Mouse (Mus musculus): Measurements from ENCODE around the gene Prkag2.

Prkag2 gene

GRCm38 (mm10) chr5:25001391-25001794 lies 99.0 kb downstream of the Prkag2 start:
- peak; percentile 51 to 55 for DNase-seq (ENCODE audit: low read depth in 1 of 2, low spot score in 2 of 2)

GRCm38 (mm10) chr5:24999351-24999750 lies 101.1 kb downstream of the Prkag2 start:
- DNase-seq (ENCODE audit: low read depth in 1 of 2, low spot score in 2 of 2), result no peak

- no peak for DNase-seq (ENCODE audit: low read depth in 1 of 2, low spot score in 2 of 2)
Observed at GRCm38 (mm10) chr5:24995576-24996100, 104.8 kb downstream of the Prkag2 start.

- DNase-seq (ENCODE audit: low read depth in 1 of 2, low spot score in 2 of 2), result no peak
Observed at GRCm38 (mm10) chr5:24993190-24993589, 107.3 kb downstream of the Prkag2 start.

- no peak for DNase-seq (ENCODE audit: low read depth in 1 of 2, low spot score in 2 of 2)
Observed at GRCm38 (mm10) chr5:24991575-24991974, 108.9 kb downstream of the Prkag2 start.

GRCm38 (mm10) chr5:24990460-24990859 lies 110.0 kb downstream of the Prkag2 start:
- no peak for DNase-seq (ENCODE audit: low read depth in 1 of 2, low spot score in 2 of 2)

DNA sequence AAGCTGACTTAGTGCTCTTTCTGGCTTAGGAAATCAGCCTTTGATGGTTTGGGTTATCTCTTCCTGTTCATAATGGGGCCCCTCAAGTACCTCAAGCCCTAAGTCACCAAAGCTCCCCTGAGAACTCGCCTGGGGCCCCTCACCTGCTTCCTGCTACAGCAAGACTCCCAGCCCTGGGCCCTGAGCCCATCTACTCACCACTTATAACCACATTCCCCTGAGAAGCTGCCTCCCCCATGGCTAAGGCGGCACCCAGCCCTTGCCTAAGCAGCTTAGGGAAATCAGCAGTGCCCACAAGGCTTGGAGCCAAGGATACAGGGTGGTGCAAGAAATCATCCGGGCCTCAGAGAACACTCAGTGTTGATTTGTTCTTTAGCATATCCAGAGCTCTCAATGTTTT lies 110.8 kb downstream of the Prkag2 start:
- DNase-seq (ENCODE audit: low read depth in 1 of 2, low spot score in 2 of 2), result no peak

DNA sequence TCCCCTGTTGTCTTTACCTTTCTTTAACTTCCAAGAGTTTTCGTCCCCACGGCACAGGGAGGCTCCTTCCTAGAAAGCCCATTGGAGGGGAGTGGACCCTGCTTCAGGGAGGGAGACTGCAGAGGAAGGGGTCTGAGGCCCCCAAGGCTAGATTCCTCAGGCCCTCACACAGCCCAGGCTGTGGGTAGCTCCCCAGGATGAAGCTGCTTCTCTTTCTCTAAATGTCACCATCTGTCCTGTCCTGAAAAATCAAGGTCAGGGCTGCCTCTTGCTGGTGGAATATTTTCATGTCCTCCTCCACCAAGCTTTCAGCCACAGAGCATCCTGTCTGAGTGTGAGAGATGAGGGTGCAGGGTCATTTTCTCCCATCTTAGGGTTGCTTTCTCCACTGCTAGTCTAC lies 113.5 kb downstream of the Prkag2 start:
- no peak for DNase-seq (ENCODE audit: low read depth in 1 of 2, low spot score in 2 of 2)

DNA sequence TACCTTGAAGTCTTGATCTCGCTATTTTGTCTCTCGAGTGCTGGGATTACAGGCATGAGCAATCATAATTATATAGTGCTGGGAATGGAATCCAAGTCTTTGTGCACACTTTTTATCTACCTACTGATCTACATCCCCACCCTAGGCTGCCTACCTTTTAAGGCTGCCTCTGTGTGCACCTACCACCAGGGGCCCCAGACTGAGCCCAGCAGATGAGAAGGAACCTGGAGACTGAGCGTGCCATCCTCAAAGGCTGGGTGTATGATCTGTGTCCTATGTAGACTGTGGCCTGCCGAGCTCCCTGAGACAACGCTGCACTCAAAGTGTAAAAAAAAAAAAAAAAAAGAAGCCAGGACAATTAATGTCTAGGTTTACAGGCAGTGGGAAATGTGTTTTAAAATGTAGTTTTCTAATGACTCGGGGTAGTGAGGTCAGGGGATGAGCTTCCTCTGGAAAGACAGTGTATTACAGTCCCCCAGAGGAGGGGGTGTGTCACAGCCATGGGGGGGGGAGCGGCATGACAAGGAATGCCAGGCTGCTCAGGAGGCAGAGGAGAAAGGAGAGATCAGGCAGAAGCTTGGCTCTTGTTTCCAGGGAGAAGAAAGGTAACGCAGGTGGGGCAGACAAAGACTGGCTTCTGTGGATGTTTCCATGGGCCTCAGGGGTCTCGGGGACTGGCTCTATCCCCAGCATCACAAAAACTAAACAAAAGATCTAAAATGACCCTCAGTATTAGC lies 114.1 kb downstream of the Prkag2 start:
- DNase-seq (ENCODE audit: low read depth in 1 of 2, low spot score in 2 of 2), result no peak

- no peak for DNase-seq (ENCODE audit: low read depth in 1 of 2, low spot score in 2 of 2)
Observed at GRCm38 (mm10) chr5:24985434-24986176, 114.8 kb downstream of the Prkag2 start.

- no peak for DNase-seq (ENCODE audit: low read depth in 1 of 2, low spot score in 2 of 2)
Observed at GRCm38 (mm10) chr5:24984157-24984556, 116.3 kb downstream of the Prkag2 start.

GRCm38 (mm10) chr5:24983539-24983938 lies 116.9 kb downstream of the Prkag2 start:
- no peak for DNase-seq (ENCODE audit: low read depth in 1 of 2, low spot score in 2 of 2)

DNA sequence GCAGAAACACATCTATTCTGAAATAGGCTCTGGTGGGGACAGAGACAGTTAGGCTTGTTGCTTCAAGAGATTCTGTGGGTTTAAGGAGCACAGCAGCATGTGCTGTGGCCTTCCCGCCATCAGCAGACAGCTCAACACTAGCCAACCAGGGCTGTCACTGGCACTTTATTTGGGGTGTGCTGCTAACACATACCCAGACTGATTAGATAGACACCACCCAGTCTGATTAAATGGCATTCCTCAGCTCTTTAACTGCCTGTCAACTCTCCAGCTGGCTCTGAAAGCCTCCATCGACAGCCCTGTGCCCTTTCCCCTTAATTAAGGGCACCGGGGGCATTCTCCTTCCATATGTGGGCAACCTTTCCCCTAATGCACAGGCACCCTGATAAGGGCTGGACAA lies 118.2 kb downstream of the Prkag2 start:
- no peak for DNase-seq (ENCODE audit: low read depth in 1 of 2, low spot score in 2 of 2)

GRCm38 (mm10) chr5:24981765-24982164 lies 118.7 kb downstream of the Prkag2 start:
- DNase-seq (ENCODE audit: low read depth in 1 of 2, low spot score in 2 of 2), result no peak

DNA sequence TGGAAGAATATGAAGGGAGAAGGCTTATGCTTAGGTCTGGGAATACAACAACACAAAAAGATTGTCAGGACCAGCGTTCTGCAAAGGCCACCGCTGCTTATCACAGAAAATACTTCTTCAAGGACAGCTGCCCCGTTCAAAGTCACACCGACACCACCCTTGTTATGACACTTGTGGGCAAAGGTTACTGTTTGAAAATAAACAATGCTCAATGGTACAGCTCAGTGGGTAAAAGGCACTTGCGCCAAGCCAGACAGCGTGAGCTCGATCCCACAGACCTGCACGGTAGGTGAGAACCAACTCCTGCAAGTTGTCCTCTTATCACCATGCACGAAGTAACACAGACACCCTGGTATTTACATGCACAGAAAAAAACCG lies 120.5 kb downstream of the Prkag2 start:
- DNase-seq (ENCODE audit: low read depth in 1 of 2, low spot score in 2 of 2), result no peak

GRCm38 (mm10) chr5:24979312-24979967 lies 121.0 kb downstream of the Prkag2 start:
- DNase-seq (ENCODE audit: low read depth in 1 of 2, low spot score in 2 of 2), result no peak

DNA sequence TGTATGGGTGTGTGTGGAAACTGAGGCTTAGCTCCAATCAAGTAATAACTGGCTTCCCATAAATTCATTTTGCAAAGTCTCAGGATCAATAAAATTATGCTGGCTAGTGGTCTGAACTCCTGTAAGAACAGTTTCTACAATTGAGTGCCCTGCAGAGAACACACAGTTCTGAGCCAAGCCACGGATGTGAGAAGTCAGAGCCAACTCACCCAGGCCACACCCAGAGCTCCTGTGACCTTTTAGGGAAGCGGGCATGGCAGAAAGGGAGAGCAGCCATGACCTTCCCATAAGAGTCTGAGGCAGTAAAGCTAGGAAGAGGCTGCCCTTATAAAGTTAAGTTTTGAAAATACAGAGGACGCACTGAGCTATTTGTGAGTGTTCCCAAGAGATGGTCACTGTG lies 123.5 kb downstream of the Prkag2 start:
- DNase-seq (ENCODE audit: low read depth in 1 of 2, low spot score in 2 of 2), result no peak

GRCm38 (mm10) chr5:24976236-24976635 lies 124.2 kb downstream of the Prkag2 start:
- no peak for DNase-seq (ENCODE audit: low read depth in 1 of 2, low spot score in 2 of 2)

- DNase-seq (ENCODE audit: low read depth in 1 of 2, low spot score in 2 of 2), result no peak
Observed at GRCm38 (mm10) chr5:24975100-24975499, 125.3 kb downstream of the Prkag2 start.

GRCm38 (mm10) chr5:24973672-24974225 lies 126.7 kb downstream of the Prkag2 start:
- DNase-seq (ENCODE audit: low read depth in 1 of 2, low spot score in 2 of 2), result no peak

DNA sequence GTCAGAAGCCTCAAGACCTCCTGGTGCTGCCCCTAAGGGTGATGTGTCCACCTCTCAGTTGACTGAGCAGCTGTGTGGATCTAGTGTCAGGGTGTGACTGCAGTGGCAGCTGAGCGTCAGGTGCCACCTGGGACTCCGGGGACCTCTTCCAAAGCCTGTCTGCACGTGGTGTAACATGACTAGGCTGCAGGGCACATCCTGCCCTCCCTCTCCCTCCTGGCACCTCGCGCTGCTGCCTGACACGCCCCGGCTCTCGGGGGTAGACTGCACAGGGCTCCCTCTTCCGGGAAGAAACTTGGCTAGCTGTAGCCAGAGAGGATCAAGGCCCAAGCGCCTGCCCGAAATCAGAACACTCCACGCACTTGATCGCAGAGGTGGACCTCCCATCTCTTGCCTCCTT lies 127.2 kb downstream of the Prkag2 start:
- no peak for DNase-seq (ENCODE audit: low read depth in 1 of 2, low spot score in 2 of 2)

Data from monocyte, adult 2 months (primary cell).